Mouse (Mus musculus) central nervous system, embryonic 18 days (tissue): ENCODE results near the gene Apbb2. TPM values are rescaled to one million over a fixed set of nuclear protein-coding genes. Genes with fewer than 3 reads are reported as not detected.

Experiments used
- polyA plus RNA-seq: library from polyadenylated mRNA; depleted of rRNA; stranded (reverse); fragments of >200 nt; gene quantifications from 2 replicates; pipeline ENCODE4 v1.2.3, GENCODE M21; 2012; rRNA removed

Apbb2 gene
- polyA plus RNA-seq = 22.2 and 27.1 TPM in 2 replicates

GRCm38 (mm10) chr5:66618597-66618996 lies at the start of gene Apbb2:
Apbb2 (minus strand) TSS chr5:66618784.

GRCm38 (mm10) chr5:66259756-66260448 lies 358.7 kb downstream of the Apbb2 start, which contains the start of gene Nsun7:
Nsun7 (plus strand) TSS chr5:66259897.

Other genes with a start within 250 kb of the Apbb2 start
- 1,987 and 2,053 TPM in 2 replicates for gene Uchl1, start 57.3 kb upstream of the Apbb2 start, polyA plus RNA-seq
- 46.5 and 50.7 TPM in 2 replicates for gene Limch1, start 127.0 kb upstream of the Apbb2 start, polyA plus RNA-seq